Mouse (Mus musculus) stomach, postnatal 0 days (tissue): Measurements from ENCODE around the gene Nfkb1. TPM values are rescaled to one million over a fixed set of nuclear protein-coding genes. Genes with fewer than 3 reads are reported as not detected.

ENCODE experiments used
- ATAC-seq: fragments of 200-750 bp; cut with Nextera tagmentation; 2 replicates; pipeline ENCODE4 v1.8.0; 2017; ENCODE audit not compliant: low FRiP score, low TSS enrichment
- DNase-seq: peaks from one replicate; pipeline ENCODE4 v3.0.0-alpha.2; 2016; ENCODE audit warnings: low spot score
- H3K27ac ChIP-seq: fragments of 300-500 bp; sonication (generic); replicated peaks from 2 replicates; pipeline ENCODE4 v1.5.1; 2014; ENCODE audit warnings: mild to moderate bottlenecking, control low read depth
- H3K27me3 ChIP-seq: fragments of 300-500 bp; sonication (generic); 2 replicates; pipeline ENCODE4 v1.6.1; 2014; ENCODE audit warnings: low read length; ENCODE audit not compliant: control insufficient read depth, insufficient read depth
- H3K36me3 ChIP-seq: fragments of 300-500 bp; sonication (generic); 2 replicates; pipeline ENCODE4 v1.6.1; 2014; ENCODE audit warnings: low read length, mixed read lengths; ENCODE audit not compliant: control insufficient read depth, insufficient read depth
- H3K4me1 ChIP-seq: fragments of 300-500 bp; sonication (generic); replicated peaks from 2 replicates; pipeline ENCODE4 v1.6.1; 2014; ENCODE audit warnings: antibody characterized with exemption; ENCODE audit not compliant: control insufficient read depth, insufficient read depth
- H3K4me2 ChIP-seq: fragments of 300-500 bp; sonication (generic); replicated peaks from 2 replicates; pipeline ENCODE4 v1.6.1; 2014; ENCODE audit warnings: low read depth, mild to moderate bottlenecking, control low read depth, moderate library complexity
- H3K4me3 ChIP-seq: fragments of 300-500 bp; sonication (generic); 2 replicates; pipeline ENCODE4 v1.5.1; 2014; ENCODE audit warnings: low read depth, low read length, control low read depth
- H3K9ac ChIP-seq: fragments of 300-500 bp; sonication (generic); 2 replicates; pipeline ENCODE4 v1.6.1; 2014; ENCODE audit warnings: mild to moderate bottlenecking, low read length, control low read depth, mixed read lengths
- H3K9me3 ChIP-seq: fragments of 300-500 bp; sonication (generic); 2 replicates; pipeline ENCODE4 v1.6.1; 2016; ENCODE audit warnings: low read length; ENCODE audit not compliant: control insufficient read depth
- CTCF ChIP-seq: IDR thresholded peaks from 2 replicates; pipeline ENCODE4 v1.5.1; 2016; ENCODE audit warnings: antibody characterized with exemption, low read depth, mild to moderate bottlenecking, moderate library complexity
- EP300 ChIP-seq: optimal IDR thresholded peaks from 2 replicates; pipeline ENCODE3; 2016; ENCODE audit warnings: antibody characterized with exemption
- WGBS: fragments of 180-500 bp; shearing (Covaris S2); extraction: QIAGEN DNeasy Blood & Tissue Kit; methylation state at CpG from one replicate; pipeline ENCODE4 v1.1.7; 2014; 5-methylcytosine and 5-hydroxymethylcytosine counted together
- polyA plus RNA-seq: library from polyadenylated mRNA; unstranded; fragments of >200 nt; fragmentation: Nextera tagmentation; extraction: Ambion mirVana; gene quantifications from 2 replicates; pipeline ENCODE4 v1.2.1, GENCODE M21; 2015

Gene Nfkb1
- 13.7 and 16.7 TPM in 2 replicates for polyA plus RNA-seq

DNA sequence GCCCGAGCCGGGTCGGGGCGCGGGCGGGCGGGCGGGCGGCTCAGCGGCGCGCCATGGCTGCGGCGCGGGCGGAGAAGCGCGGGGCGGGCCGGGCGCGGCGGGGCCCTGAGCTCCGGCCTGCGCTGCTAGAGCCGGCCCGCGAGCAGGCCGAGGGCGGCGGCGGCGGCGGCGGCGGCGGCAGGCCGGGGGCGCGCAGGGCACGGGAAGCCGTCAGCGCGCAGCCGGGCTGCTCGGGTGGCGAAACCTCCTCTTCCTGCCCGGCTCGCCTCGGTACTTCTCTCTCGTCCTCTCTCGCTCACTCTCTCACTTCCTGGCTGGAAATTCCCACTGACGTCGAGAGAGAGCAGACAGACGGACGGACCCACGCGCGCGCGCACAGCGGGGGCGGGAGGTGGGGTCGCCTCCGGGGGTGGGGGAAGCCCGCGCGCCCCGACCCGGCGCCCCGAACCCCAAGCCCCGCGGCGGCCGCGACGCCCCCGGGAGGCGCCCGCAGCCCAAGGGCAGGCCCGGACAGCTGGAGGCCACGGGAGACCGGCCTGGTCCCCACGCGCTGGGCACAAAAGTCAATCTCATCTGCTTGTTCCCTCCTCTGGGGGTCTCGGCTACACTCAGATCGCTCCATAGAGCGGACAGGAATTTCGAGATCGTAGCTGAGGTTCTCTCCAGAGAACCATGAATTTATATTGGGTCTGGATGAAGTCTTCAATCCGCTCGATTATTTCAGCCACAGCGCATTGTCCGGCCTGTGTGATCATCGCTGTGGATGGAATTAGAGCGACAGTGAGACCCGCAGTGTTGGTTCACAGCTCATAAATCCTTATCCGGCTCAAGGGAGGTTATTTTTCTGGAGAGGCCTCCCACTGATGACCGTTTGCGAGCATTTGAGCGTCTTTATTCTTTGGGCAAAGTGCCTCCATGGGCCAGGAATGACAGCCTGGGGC is at the start of gene Nfkb1:
Gene Nfkb1 (minus strand): TSS at position 357 of the 941 bp plus-strand sequence.
- H3K4me1 ChIP-seq, result peaks cover 3% of the 10 kb centered on the region; the same call in 1 of the 2 replicates
- peak within 1 kb of the TSS; percentile 100 for H3K9ac ChIP-seq
- H3K9me3 ChIP-seq, result no peaks in the 10 kb centered on the region
- H3K4me2 ChIP-seq, result peak within 1 kb of the TSS; percentile 87
- H3K4me3 ChIP-seq, result peak within 1 kb of the TSS; percentile 93
- no peaks in the 10 kb centered on the region for H3K27me3 ChIP-seq
- DNase-seq, result peak; percentile 68
- WGBS, result under 1% methylated on average over 53 of the region's 102 CpGs
- ATAC-seq, result peak; percentile 89
- 0 out of 2 replicates have a peak, but pooled peaks have one; percentile 2 for TF ChIP-seq CTCF
- TF ChIP-seq EP300, result no peak
- H3K27ac ChIP-seq, result peak within 1 kb of the TSS; percentile 99
- no peaks in the 10 kb centered on the region for H3K36me3 ChIP-seq

DNA sequence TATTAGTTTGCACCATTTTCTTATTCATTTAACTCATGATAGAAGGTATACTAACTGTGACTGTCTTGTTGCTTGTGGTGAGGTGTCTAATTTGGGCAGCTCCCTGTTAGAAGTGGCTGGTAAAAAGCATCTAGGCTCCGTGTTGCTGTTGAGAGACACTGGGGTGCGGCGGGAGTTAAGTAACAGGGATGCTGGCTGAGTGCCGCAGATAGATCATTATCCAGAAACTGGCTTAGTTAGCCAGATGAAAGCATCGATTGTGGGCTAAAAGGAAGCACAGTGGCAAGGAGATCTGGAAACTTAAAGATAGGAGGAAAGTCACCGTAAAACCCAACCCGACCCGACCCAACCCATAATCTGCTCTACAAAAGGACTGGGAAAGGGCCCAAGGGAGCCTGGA is 49.4 kb upstream of the Nfkb1 start:
- no peak overlapping the region for H3K4me2 ChIP-seq
- no peaks in the 10 kb centered on the region for H3K4me1 ChIP-seq
- TF ChIP-seq EP300 (no peak), CTCF (no peak)
- no peak for ATAC-seq
- H3K27me3 ChIP-seq, result no peaks in the 10 kb centered on the region
- H3K4me3 ChIP-seq, result no peak overlapping the region
- H3K9me3 ChIP-seq, result no peaks in the 10 kb centered on the region
- DNase-seq, result no peak
- 70% methylated on average over 8 of the region's 8 CpGs for WGBS
- no peak overlapping the region for H3K9ac ChIP-seq
- no peak overlapping the region for H3K27ac ChIP-seq
- no peaks in the 10 kb centered on the region for H3K36me3 ChIP-seq

GRCm38 (mm10) chr3:135734736-135735135 is 43.4 kb upstream of the Nfkb1 start:
- TF ChIP-seq EP300, result no peak
- no peak for TF ChIP-seq CTCF
- ATAC-seq (no peak), DNase-seq (no peak)
- H3K9ac ChIP-seq, result no peak overlapping the region
- H3K36me3 ChIP-seq, result no peaks in the 10 kb centered on the region
- 76% methylated on average over 1 of the region's 1 CpGs for WGBS
- no peaks in the 10 kb centered on the region for H3K9me3 ChIP-seq
- no peaks in the 10 kb centered on the region for H3K4me1 ChIP-seq
- no peak overlapping the region for H3K4me3 ChIP-seq
- no peak overlapping the region for H3K27ac ChIP-seq
- no peak overlapping the region for H3K4me2 ChIP-seq
- no peaks in the 10 kb centered on the region for H3K27me3 ChIP-seq

DNA sequence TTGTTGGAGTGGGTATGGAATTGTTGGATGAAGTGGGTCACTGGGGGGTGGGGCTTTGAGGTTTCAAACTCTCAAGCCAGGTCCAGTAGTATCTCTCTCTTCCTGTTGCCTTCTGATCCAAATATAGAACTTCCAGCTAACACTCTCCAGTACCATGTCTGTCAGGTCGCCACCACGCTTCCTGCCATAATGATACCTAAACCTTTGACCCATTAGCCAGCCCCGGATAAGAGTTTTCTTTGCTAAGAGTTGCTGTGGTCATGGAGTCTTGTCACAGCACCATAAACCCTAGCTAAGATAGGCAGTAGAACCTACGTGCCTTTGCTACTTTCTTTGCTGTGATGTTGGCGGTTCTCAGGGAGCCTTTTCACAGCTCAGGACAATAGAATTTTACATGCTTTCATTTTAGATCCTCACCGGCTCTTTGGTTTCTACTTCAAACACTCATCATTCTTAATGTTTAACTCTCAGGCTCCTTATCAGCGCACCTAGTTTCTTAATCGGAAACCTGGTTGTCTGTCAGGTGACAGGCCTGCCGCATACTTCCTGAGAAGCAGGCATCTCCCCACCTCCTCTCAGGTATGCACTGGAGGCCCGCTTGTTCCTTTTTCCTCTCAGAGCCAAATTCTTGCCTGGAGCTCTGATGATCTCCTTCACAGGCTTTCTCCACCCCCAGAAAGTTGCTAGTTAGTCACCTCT is 41.5 kb upstream of the Nfkb1 start:
- ATAC-seq (no peak), DNase-seq (no peak)
- Histone ChIP-seq H3K36me3 (no peaks in the 10 kb centered on the region), H3K4me1 (no peaks in the 10 kb centered on the region), H3K9ac (no peak overlapping the region), H3K27me3 (no peaks in the 10 kb centered on the region), H3K4me3 (no peak overlapping the region), H3K4me2 (no peak overlapping the region), H3K9me3 (no peaks in the 10 kb centered on the region), H3K27ac (no peak overlapping the region)
- 69% methylated on average over 10 of the region's 10 CpGs for WGBS
- TF ChIP-seq EP300 (no peak), CTCF (no peak)

DNA sequence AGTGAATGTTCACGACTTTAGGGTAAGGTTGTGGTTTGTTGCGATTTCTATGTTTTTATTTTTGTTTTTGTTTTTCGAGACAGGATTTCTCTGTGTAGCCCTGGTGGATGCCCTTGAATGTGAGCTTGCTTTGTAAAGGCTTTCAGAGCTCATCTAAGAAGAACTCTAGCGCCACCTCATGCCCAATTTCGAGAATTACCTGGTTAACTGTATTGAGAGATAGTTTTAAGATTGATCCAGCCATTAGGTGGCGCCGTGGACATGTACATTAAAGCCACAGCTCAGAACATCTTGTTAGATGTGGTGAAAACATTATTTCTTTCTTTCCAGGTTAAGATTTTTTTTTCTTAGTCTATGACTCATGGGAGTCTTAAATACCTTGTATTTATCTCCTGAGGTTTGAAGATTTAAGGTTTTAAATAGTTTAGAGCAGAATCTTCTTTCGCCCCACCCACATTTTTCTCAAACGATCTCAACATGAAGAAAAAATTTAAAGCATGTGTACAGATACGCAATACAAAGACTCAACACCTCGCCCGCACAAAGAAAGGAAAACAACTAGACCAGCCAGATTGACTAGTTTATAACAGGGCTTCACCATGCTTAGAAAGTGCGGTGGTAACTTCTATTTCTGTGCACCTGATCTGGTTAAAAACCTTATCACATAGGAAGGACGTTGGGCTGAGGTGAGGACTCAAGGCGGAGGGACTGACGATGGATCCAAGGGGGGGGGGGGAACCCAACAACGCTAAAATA is 40.1 kb upstream of the Nfkb1 start:
- H3K27ac ChIP-seq, result no peak overlapping the region
- TF ChIP-seq EP300 (no peak), CTCF (peak; percentile 100)
- DNase-seq (peak; percentile 92), ATAC-seq (peak; percentile 69)
- no peak overlapping the region for H3K9ac ChIP-seq
- H3K4me3 ChIP-seq, result no peak overlapping the region
- no peaks in the 10 kb centered on the region for H3K4me1 ChIP-seq
- no peak overlapping the region for H3K4me2 ChIP-seq
- no peaks in the 10 kb centered on the region for H3K27me3 ChIP-seq
- H3K36me3 ChIP-seq, result no peaks in the 10 kb centered on the region
- H3K9me3 ChIP-seq, result no peaks in the 10 kb centered on the region
- WGBS, result 19% methylated on average over 17 of the region's 17 CpGs
